Mouse (Mus musculus): ENCODE data around the gene Sfxn2. TPM values are rescaled to one million over a fixed set of nuclear protein-coding genes. Genes with fewer than 3 reads are reported as not detected.

The Sfxn2 gene
- polyA plus RNA-seq, 1 experiment = 11.8 TPM

DNA sequence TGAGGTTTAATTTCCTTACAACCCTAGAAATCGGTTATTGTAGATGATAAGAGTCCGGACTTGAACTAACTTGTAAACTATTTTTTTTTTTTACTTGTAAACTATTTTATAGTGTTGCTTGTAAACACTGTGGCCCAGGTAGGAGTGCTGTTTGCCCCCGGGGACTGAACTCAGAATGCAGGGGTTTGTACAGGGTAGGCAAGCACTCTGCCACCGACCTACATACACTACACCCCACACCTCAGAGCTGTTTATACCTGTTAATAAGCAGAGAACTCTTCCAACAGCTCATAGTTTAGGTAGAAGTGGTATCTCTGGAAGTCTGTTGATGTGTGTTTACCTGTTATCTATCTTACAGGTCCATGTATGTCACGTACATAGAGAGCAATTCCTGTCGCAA lies 825 bp downstream of the Sfxn2 start:
- TF ChIP-seq POLR2A (IDR thresholded peaks at IDR 0.05; ENCODE audit: borderline replicate concordance, extremely low read depth, insufficient read depth, insufficient read length, poor library complexity, severe bottlenecking) (no peak), CTCF (IDR thresholded peaks at IDR 0.05; ENCODE audit: borderline replicate concordance, extremely low read depth, insufficient read depth, insufficient read length) (no peak)

DNA sequence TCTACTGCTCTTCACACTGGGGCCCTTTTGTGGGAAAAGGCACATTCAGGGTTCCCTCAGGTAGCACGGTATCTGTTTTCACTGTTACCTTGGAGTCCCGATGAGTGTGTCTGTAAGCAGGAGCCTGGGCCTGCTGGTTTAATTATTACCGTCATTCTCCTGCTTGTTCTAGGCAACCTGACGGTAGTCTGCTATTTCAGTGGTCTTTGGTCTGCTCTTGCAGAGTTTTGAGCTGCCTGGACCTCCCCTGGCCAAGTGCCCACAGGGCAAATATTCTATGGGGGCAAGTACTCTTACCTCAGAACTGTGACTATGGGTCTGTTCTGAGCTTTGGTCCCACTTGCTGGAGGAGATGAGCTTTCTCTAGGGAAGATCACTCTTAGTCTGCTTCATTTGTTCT lies 2.0 kb downstream of the Sfxn2 start:
- DNase-seq (ENCODE audit: low read depth) = no peak
- no peak for TF ChIP-seq CTCF (IDR thresholded peaks at IDR 0.05; ENCODE audit: borderline replicate concordance, extremely low read depth, insufficient read depth, insufficient read length)
- TF ChIP-seq POLR2A (IDR thresholded peaks at IDR 0.05; ENCODE audit: borderline replicate concordance, extremely low read depth, insufficient read depth, insufficient read length, poor library complexity, severe bottlenecking) = no peak

More for the DNA sequence above, 825 bp downstream of the Sfxn2 start:
- no peak for DNase-seq (ENCODE audit: low read depth)

DNA sequence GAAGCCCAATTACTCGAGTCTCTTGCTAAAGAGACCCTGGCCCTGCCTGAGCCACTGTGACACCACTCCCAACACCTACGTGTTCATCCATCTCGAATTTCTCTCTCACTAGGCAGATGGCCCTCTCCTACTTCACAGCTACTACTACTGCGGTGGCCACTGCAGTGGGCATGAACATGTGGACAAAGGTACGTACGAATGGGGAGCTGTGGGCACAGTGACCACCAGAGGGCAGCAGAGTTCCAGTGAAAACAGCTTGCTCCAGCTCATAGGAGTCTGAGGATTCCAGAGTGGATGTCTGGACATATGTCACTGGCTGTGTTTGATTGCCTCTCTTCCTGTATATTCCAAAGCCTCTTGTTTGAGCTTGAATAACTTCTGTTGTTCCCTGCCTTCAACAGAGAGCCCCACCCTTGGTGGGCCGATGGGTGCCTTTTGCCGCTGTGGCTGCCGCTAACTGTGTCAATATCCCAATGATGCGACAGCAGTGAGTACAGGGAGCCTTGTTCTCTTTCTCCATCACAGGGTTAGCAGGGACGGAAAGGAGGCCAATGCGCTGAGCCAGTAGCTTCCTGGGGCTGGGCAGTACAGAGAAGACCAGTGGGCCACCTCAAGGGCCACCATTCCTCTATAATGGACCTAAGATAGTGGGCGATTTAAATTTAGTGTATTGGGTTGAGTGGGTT lies 14.8 kb downstream of the Sfxn2 start:
- TF ChIP-seq POLR2A (IDR thresholded peaks at IDR 0.05; ENCODE audit: borderline replicate concordance, extremely low read depth, insufficient read depth, insufficient read length, poor library complexity, severe bottlenecking) (no peak), CTCF (IDR thresholded peaks at IDR 0.05; ENCODE audit: borderline replicate concordance, extremely low read depth, insufficient read depth, insufficient read length) (peak; percentile 95)
- peak; percentile 91 for DNase-seq (ENCODE audit: low read depth)

DNA sequence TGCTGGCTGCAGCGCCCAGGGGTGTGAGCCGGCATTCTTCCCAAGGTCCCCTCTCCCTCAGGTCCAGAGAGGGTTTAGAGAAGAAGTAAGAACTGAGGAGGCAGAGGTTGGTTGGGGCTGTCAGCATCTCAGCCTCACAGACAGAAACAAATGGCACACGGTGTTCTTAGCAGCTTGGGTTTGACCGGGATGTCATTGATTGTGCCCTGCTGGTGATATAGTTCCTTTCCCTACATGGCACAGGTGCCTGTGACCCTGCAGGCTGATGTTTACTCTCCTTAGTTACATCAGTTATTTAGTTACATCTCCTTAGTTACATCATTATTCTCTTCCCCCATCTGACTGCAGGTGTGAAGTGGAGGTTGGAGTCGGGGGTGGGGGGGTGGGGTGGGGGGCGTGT lies 18.4 kb downstream of the Sfxn2 start:
- TF ChIP-seq POLR2A (IDR thresholded peaks at IDR 0.05; ENCODE audit: borderline replicate concordance, extremely low read depth, insufficient read depth, insufficient read length, poor library complexity, severe bottlenecking) = no peak
- TF ChIP-seq CTCF (IDR thresholded peaks at IDR 0.05; ENCODE audit: borderline replicate concordance, extremely low read depth, insufficient read depth, insufficient read length) = no peak
- DNase-seq (ENCODE audit: low read depth) = no peak

DNA sequence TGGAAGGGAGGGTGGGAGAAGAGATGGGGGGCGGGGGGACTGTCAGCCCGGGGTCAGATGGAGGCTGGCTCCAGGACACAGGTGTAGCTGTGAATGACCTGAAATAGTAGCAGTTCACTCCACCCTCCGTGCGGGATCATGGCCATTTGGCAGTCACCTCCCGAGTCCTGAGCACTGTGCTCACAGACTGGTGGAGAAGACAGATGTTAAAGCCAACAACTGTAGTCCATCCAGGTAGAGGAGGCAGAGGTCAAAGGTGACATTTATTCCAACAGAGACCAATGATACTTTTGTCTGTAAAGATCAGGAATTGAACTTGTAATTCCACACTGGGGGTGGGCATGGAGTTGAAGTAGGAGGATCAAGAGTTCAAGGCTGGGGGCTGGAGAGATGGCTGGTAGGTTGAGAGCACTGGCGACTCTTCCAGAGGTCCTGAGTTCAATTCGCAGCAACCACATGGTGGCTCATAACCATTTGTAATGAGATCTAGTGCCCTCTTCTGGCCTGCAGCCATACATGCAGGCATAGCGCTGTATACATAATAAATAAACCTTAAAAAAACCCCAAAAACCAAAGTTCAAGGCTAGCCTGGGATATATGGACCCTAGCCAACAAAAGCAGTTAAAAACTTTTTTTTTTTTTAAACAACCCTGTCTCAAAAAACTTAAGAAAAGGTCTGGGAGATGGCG lies 19.7 kb downstream of the Sfxn2 start:
- TF ChIP-seq POLR2A (IDR thresholded peaks at IDR 0.05; ENCODE audit: borderline replicate concordance, extremely low read depth, insufficient read depth, insufficient read length, poor library complexity, severe bottlenecking) = no peak
- 0 out of 2 replicates have a peak, but pooled peaks have one; percentile 12 for TF ChIP-seq CTCF (IDR thresholded peaks at IDR 0.05; ENCODE audit: borderline replicate concordance, extremely low read depth, insufficient read depth, insufficient read length)
- no peak for DNase-seq (ENCODE audit: low read depth)

DNA sequence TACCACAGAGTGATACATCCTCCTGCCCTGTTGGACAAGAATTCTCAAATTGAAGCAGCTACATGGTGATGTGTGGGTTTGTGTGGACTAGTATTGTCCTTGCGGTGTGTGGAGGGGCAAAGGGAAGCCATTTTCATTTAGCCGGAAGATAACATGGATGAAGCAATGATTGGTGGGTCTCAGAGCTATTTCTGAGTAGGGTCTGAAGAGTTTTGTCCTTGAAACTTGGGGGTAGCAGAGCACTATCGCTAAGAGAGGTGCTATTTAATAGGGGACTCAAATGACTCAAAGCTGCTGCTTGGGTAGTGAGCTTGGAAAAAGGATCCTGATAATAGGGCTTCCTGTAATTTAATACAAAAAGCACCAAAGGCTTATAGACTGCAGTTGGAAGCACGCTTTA lies 25.0 kb downstream of the Sfxn2 start:
- TF ChIP-seq CTCF (IDR thresholded peaks at IDR 0.05; ENCODE audit: borderline replicate concordance, extremely low read depth, insufficient read depth, insufficient read length) (no peak), POLR2A (IDR thresholded peaks at IDR 0.05; ENCODE audit: borderline replicate concordance, extremely low read depth, insufficient read depth, insufficient read length, poor library complexity, severe bottlenecking) (no peak)
- DNase-seq (ENCODE audit: low read depth) = no peak

DNA sequence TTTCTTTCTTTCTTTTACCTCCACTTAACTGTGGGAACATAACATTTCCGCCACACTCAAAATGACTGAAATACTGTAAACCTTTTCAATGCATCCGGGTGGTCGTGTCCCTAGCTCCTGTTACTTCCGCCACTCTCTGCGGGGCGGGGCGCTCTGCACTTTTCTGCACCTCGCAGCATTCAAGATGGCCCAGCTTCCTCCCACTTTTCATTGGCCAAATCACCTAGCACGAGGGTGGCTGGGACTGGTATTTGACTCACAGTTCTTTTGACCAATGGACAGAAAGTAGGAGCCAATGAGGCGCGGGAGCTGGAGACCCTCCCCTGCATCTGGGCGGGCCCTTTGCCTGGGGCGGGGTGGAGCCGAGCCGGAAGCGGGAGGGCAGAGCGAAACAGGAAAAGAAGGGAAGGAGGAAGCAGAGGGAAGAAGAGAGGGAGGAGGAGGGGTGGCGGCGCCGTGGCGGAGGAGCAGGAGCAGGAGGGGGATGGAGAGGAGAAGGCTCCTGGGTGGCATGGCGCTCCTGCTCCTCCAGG lies 25.6 kb downstream of the Sfxn2 start, which contains the start of gene Wbp1l:
Gene Wbp1l (plus strand): TSS at position 365 of the 533 bp plus-strand sequence.
- peak; percentile 100 for DNase-seq (ENCODE audit: low read depth)
- TF ChIP-seq CTCF (IDR thresholded peaks at IDR 0.05; ENCODE audit: borderline replicate concordance, extremely low read depth, insufficient read depth, insufficient read length) (no peak), POLR2A (IDR thresholded peaks at IDR 0.05; ENCODE audit: borderline replicate concordance, extremely low read depth, insufficient read depth, insufficient read length, poor library complexity, severe bottlenecking) (peak; percentile 34; the same call in 1 of the 2 replicates)

DNA sequence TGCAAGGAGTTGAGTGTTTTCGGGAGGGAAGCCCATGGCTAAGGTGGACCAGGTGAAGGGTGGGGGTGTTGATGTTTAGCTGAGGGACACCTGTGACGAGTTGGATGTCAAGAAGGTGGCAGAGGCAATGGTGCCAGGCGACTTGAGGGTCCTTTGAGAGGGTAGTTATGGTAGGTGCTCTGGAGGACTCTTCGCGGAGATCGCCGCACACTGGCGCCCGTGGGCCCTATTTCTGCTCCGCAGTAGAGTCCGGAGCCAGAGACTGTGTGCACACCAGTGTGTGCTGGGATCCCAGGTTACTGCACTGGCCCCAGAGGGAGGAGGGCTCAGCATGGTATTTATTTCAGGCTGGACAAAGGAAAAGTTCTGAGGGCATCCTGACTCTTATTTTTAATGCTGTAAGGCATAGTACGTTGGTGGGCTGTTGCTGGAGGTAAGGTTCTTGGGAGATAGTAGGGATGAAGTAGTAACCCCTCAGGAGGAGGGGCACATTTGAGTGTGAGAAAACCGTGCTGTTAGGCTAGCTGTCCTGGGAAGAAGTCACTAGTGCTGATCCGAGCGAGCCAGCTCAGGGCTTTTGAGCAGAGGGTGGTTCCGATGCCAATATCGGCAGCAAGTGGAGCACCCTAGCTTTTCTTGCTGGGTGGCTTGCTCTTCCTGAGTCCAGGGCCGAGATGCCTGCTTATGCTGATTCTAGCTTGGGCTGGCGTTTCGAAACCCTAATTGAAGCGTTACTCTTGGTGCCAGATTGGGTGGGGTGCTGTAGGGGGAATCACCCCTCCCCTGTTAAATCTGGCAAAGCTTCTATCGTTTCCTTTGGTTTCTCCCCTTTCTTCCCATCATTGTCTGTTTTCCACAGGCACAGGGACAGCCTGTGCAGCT lies 26.5 kb downstream of the Sfxn2 start:
- DNase-seq (ENCODE audit: low read depth) = no peak
- TF ChIP-seq CTCF (IDR thresholded peaks at IDR 0.05; ENCODE audit: borderline replicate concordance, extremely low read depth, insufficient read depth, insufficient read length) = no peak
- no peak for TF ChIP-seq POLR2A (IDR thresholded peaks at IDR 0.05; ENCODE audit: borderline replicate concordance, extremely low read depth, insufficient read depth, insufficient read length, poor library complexity, severe bottlenecking)

DNA sequence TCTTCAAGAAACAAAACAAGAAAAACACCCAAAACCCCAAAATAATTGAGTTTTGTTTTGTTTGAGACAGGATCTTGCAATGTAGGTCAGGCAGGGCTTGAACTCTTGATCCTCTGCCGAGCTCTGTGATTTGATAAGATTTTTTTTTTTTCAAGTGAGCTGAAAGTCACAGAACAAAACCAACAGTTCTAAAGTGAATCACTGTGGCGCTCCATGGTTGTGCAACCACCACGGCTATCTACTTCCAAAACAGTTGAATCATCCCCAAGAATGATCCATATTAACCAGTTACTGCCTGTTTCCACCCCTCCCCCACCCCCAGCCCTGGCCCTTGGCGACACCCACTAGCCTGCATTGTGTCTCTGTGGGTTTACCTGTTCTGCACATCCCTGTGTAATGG lies 27.2 kb downstream of the Sfxn2 start:
- no peak for DNase-seq (ENCODE audit: low read depth)
- TF ChIP-seq POLR2A (IDR thresholded peaks at IDR 0.05; ENCODE audit: borderline replicate concordance, extremely low read depth, insufficient read depth, insufficient read length, poor library complexity, severe bottlenecking) = no peak

DNA sequence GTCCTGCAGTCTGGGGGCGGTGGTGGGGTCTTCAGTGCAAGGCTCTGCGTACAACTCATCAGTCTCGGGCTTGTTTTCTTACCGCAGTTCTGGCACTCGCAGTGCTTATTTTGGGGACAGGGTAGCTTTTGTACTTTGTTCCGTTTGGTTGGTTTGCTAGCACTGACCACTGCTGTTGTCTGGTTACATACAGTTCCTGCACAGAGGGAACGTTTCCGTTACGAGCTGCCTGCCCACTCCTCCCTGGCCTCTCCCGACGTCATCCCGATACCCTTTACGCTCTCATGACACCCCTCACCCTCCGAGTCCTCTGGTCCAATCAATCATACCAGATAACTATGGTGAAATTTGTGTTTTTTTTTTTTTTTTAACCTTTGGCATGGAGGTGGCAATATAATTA lies 28.3 kb downstream of the Sfxn2 start:
- TF ChIP-seq POLR2A (IDR thresholded peaks at IDR 0.05; ENCODE audit: borderline replicate concordance, extremely low read depth, insufficient read depth, insufficient read length, poor library complexity, severe bottlenecking) = no peak
- no peak for TF ChIP-seq CTCF (IDR thresholded peaks at IDR 0.05; ENCODE audit: borderline replicate concordance, extremely low read depth, insufficient read depth, insufficient read length)
- DNase-seq (ENCODE audit: low read depth) = no peak

DNA sequence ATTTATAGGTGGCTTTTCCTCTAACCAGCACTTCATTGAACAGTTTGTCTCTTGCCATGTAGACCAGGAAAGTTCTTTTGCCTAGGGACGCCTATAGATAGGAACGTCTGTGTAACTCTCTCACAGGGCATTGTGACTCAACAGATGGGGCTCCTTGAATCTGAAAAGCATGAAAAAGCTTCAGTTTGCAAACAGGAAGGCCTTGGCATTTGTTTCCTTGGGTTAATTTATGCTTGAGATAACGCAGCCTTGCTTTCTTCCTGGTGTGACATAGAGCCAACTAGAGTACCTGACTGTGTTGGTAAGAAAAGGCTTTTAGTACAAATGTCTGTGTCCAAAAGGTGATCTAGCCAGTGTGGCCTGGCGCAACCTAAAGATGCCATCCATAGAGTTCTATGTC lies 29.2 kb downstream of the Sfxn2 start:
- no peak for DNase-seq (ENCODE audit: low read depth)
- TF ChIP-seq POLR2A (IDR thresholded peaks at IDR 0.05; ENCODE audit: borderline replicate concordance, extremely low read depth, insufficient read depth, insufficient read length, poor library complexity, severe bottlenecking) (no peak), CTCF (IDR thresholded peaks at IDR 0.05; ENCODE audit: borderline replicate concordance, extremely low read depth, insufficient read depth, insufficient read length) (no peak)
